Mouse (Mus musculus) kidney, adult 2 months (tissue): ENCODE data around the gene Card11. TPM values are rescaled to one million over a fixed set of nuclear protein-coding genes. Genes with fewer than 3 reads are reported as not detected.

Experiments
- DNase-seq: peaks from one replicate; pipeline ENCODE4 v3.0.0; 2021
- H3K27ac ChIP-seq: fragments of 200-500 bp; 2 replicates; pipeline ENCODE4 v1.5.1; 2012; ENCODE audit warnings: low read depth, low read length, control low read depth, inconsistent platforms; ENCODE audit not compliant: insufficient read depth
- H3K27me3 ChIP-seq: fragments of 200-500 bp; replicated peaks from 2 replicates; pipeline ENCODE4 v1.6.1; 2012; ENCODE audit warnings: mild to moderate bottlenecking, moderate library complexity, low read length, inconsistent platforms; ENCODE audit not compliant: control insufficient read depth, insufficient read depth
- H3K36me3 ChIP-seq: fragments of 200-500 bp; 2 replicates; pipeline ENCODE4 v1.6.1; 2012; ENCODE audit warnings: mild to moderate bottlenecking, moderate library complexity, low read length, inconsistent platforms; ENCODE audit not compliant: control insufficient read depth, insufficient read depth
- H3K4me1 ChIP-seq: fragments of 200-500 bp; 2 replicates; pipeline ENCODE4 v1.6.1; 2011; ENCODE audit warnings: low read length; ENCODE audit not compliant: control insufficient read depth, insufficient read depth
- H3K4me3 ChIP-seq: fragments of 200-500 bp; 2 replicates; pipeline ENCODE4 v1.5.1; 2011; ENCODE audit warnings: mild to moderate bottlenecking, low read depth, low read length, control low read depth; ENCODE audit not compliant: insufficient read depth
- CTCF ChIP-seq: fragments of 200-500 bp; conservative IDR thresholded peaks from 2 replicates; pipeline ENCODE4 v1.5.1; 2011; ENCODE audit warnings: low read depth, mild to moderate bottlenecking, control low read depth, low read length, moderate library complexity, mixed read lengths; ENCODE audit not compliant: insufficient read depth, insufficient read length
- POLR2A ChIP-seq: fragments of 200-500 bp; IDR thresholded peaks from one replicate; pipeline ENCODE4 v1.6.1; 2011; ENCODE audit warnings: low read depth, low read length, control low read depth
- WGBS: fragments of 180-500 bp; shearing (Covaris S2); methylation state at CpG from one replicate; pipeline ENCODE4 v1.1.7; 2018; 5-methylcytosine and 5-hydroxymethylcytosine counted together
- polyA plus RNA-seq: library from polyadenylated mRNA; depleted of rRNA; stranded (reverse); fragments of >200 nt; gene quantifications from 2 replicates; pipeline ENCODE4 v1.2.3, GENCODE M21; 2012

Gene Card11
- polyA plus RNA-seq, 1 experiment = 2.4 TPM

GRCm38 (mm10) chr5:140959160-140959559, 41.2 kb downstream of the Card11 start:
- no peak overlapping the region for H3K4me3 ChIP-seq
- H3K27me3 ChIP-seq = no peaks in the 10 kb centered on the region
- DNase-seq = peak; percentile 78
- no peaks in the 10 kb centered on the region for H3K36me3 ChIP-seq
- TF ChIP-seq CTCF (no peak), POLR2A (no peak)
- 47% methylated on average over 6 of the region's 6 CpGs for WGBS
- no peaks in the 10 kb centered on the region for H3K4me1 ChIP-seq
- no peak overlapping the region for H3K27ac ChIP-seq

GRCm38 (mm10) chr5:140957106-140957505, 43.3 kb downstream of the Card11 start:
- 83% methylated on average over 4 of the region's 4 CpGs for WGBS
- Histone ChIP-seq H3K27ac (no peak overlapping the region), H3K4me3 (no peak overlapping the region), H3K4me1 (no peaks in the 10 kb centered on the region), H3K27me3 (no peaks in the 10 kb centered on the region), H3K36me3 (no peaks in the 10 kb centered on the region)
- DNase-seq = peak; percentile 3
- TF ChIP-seq POLR2A (no peak), CTCF (no peak)

- no peak overlapping the region for H3K27ac ChIP-seq
- H3K4me3 ChIP-seq = no peak overlapping the region
- no peak for DNase-seq
- H3K27me3 ChIP-seq = no peaks in the 10 kb centered on the region
- no peak for TF ChIP-seq POLR2A
- no peak for TF ChIP-seq CTCF
- no peaks in the 10 kb centered on the region for H3K36me3 ChIP-seq
- no peaks in the 10 kb centered on the region for H3K4me1 ChIP-seq
- 88% methylated on average over 1 of the region's 1 CpGs for WGBS
These were observed 44.7 kb downstream of the Card11 start for GRCm38 (mm10) chr5:140955666-140956065.

- TF ChIP-seq POLR2A (no peak), CTCF (no peak)
- DNase-seq = no peak
- 77% methylated on average over 5 of the region's 5 CpGs for WGBS
These were observed 48.6 kb downstream of the Card11 start for GRCm38 (mm10) chr5:140951801-140952200.

GRCm38 (mm10) chr5:140948009-140948408, 52.4 kb downstream of the Card11 start:
- Histone ChIP-seq H3K27ac (no peak overlapping the region), H3K4me3 (no peak overlapping the region), H3K4me1 (no peaks in the 10 kb centered on the region), H3K27me3 (no peaks in the 10 kb centered on the region), H3K36me3 (no peaks in the 10 kb centered on the region)
- peak; percentile 11 for DNase-seq
- 46% methylated on average over 10 of the region's 10 CpGs for whole genome bisulfite sequencing
- TF ChIP-seq CTCF = no peak
- TF ChIP-seq POLR2A = no peak

More at GRCm38 (mm10) chr5:140951801-140952200, 48.6 kb downstream of the Card11 start:
- no peak overlapping the region for H3K4me3 ChIP-seq
- H3K4me1 ChIP-seq = no peaks in the 10 kb centered on the region
- H3K27ac ChIP-seq = no peak overlapping the region
- no peaks in the 10 kb centered on the region for H3K27me3 ChIP-seq
- no peaks in the 10 kb centered on the region for H3K36me3 ChIP-seq

GRCm38 (mm10) chr5:140946034-140946433, 54.3 kb downstream of the Card11 start:
- H3K27me3 ChIP-seq = no peaks in the 10 kb centered on the region
- TF ChIP-seq CTCF = no peak
- TF ChIP-seq POLR2A = no peak
- no peaks in the 10 kb centered on the region for H3K36me3 ChIP-seq
- H3K4me1 ChIP-seq = no peaks in the 10 kb centered on the region
- no peak overlapping the region for H3K4me3 ChIP-seq
- no peak for DNase-seq
- WGBS = 75% methylated on average over 6 of the region's 6 CpGs
- H3K27ac ChIP-seq = no peak overlapping the region

GRCm38 (mm10) chr5:140944382-140945125, 55.8 kb downstream of the Card11 start:
- Histone ChIP-seq H3K4me1 (no peaks in the 10 kb centered on the region), H3K36me3 (no peaks in the 10 kb centered on the region), H3K27me3 (no peaks in the 10 kb centered on the region), H3K4me3 (no peak overlapping the region), H3K27ac (no peak overlapping the region)
- no peak for DNase-seq
- TF ChIP-seq POLR2A = no peak
- no peak for TF ChIP-seq CTCF
- 64% methylated on average over 18 of the region's 18 CpGs for WGBS
